Mouse (Mus musculus): Measurements from ENCODE around the gene Ocln.
"Not testable (repeated sequence)": the region's sequence is repeated elsewhere in the genome, so short reads cannot be mapped to it uniquely, and the experiment has no call there.

Gene Ocln

GRCm38 (mm10) chr13:100492061-100492787 lies 60.3 kb downstream of the Ocln start, which contains the start of gene Gtf2h2:
Gene Gtf2h2 (minus strand): TSS chr13:100492579.
- peak; percentile 85 for DNase-seq (ENCODE audit: low spot score)

GRCm38 (mm10) chr13:100491623-100492022 lies 60.9 kb downstream of the Ocln start:
- DNase-seq (ENCODE audit: low spot score), result no peak

- DNase-seq (ENCODE audit: low spot score), result no peak
Observed at GRCm38 (mm10) chr13:100490424-100490823, 62.1 kb downstream of the Ocln start.

- no peak for DNase-seq (ENCODE audit: low spot score)
Observed at GRCm38 (mm10) chr13:100483610-100484009, 68.9 kb downstream of the Ocln start.

- peak; percentile 5 for DNase-seq (ENCODE audit: low spot score)
Observed at GRCm38 (mm10) chr13:100463527-100464222, 88.8 kb downstream of the Ocln start.

- no peak for DNase-seq (ENCODE audit: low spot score)
Observed at GRCm38 (mm10) chr13:100461336-100461735, 91.2 kb downstream of the Ocln start.

- not testable (repeated sequence) for DNase-seq (ENCODE audit: low spot score)
Observed at GRCm38 (mm10) chr13:100452415-100453127, 99.9 kb downstream of the Ocln start, which contains the start of gene Naip1. Gene Naip1 (minus strand): TSS chr13:100452869.

GRCm38 (mm10) chr13:100449495-100449894 lies 103.0 kb downstream of the Ocln start:
- DNase-seq (ENCODE audit: low spot score), result no peak

Measured in urinary bladder, postnatal 14 days (tissue).